Mouse (Mus musculus): Measurements from ENCODE around the gene Bsn. TPM values are rescaled to one million over a fixed set of nuclear protein-coding genes. Genes with fewer than 3 reads are reported as not detected.
"Not testable (repeated sequence)": the region's sequence is repeated elsewhere in the genome, so short reads cannot be mapped to it uniquely, and the experiment has no call there.

Gene Bsn
- polyA plus RNA-seq, 1 experiment, result 3.0 TPM

DNA sequence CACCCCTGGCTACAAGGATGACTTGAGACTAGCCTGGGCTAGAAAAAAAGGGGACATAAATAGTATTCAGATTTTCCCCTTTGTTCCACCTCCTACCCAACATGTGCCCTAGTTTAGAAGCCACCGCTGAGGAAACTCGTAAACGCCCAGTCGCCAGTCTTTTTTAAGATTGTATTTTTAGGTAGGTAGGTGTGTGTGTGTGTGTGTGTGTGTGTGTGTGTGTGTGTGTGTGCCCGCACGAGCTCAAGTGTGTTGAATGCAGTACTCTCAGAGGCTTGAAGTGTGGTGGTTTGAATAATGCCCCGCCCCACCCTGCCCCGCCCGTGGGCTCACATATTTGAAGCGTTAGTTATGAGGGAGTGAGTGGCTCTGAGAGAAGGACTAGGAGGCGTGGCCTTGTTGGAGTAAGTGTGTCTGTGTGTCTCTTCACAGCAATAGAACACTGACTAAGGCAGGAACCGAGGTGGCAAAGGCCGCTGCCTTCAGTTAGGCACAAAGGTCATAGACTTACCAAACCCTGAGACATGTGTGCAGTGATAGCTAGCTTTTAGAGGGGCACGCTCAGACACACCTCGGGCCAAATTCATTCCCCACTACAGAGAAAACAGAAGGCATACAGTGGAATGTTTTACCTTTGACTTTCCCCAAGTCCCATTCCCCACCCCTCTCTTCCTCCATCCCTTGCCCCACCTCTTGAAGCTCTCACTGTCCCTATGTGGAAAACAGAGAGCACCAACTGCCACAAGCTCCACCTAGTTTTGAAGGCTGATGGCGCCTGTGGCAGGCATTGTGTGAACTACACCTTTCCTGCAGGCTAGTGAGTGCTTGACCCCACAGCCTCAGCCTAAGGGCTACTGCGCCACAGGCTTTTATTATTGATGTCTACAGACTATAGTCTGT is 45.6 kb downstream of the Bsn start:
- TF ChIP-seq POLR2A (IDR thresholded peaks at IDR 0.05; ENCODE audit: borderline replicate concordance, low read depth, low read length) (no peak), CTCF (IDR thresholded peaks at IDR 0.05; ENCODE audit: low read depth, low read length) (no peak)
- Histone ChIP-seq H3K4me1 (ENCODE audit: control insufficient read depth, insufficient read depth, low read length) (no peaks in the 10 kb centered on the region), H3K27ac (ENCODE audit: insufficient read depth, low read depth, low read length) (no peak overlapping the region), H3K4me3 (ENCODE audit: insufficient read depth, low read length) (no peak overlapping the region)

DNA sequence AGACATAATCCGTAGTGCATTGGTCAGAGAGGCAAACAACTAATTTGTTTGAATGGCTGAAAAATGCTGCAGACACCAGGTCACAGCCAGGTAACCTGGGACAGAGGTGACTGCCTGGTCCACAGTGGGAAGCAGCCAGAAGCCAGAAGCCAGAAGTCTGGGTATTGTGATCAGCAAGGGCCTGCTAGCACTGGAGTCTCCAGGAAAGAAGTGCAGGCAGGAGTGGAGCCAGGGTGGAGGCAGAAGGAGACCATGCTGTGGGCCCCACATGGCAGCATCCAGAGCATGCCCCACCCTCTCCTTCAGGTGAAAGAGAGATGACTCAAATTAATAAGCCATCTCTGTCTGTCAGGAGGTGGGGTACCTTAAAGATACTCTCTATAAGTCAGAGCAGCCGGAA is 46.7 kb downstream of the Bsn start:
- TF ChIP-seq CTCF (IDR thresholded peaks at IDR 0.05; ENCODE audit: low read depth, low read length), result no peak
- TF ChIP-seq POLR2A (IDR thresholded peaks at IDR 0.05; ENCODE audit: borderline replicate concordance, low read depth, low read length), result no peak
- Histone ChIP-seq H3K27ac (ENCODE audit: insufficient read depth, low read depth, low read length) (no peak overlapping the region), H3K4me1 (ENCODE audit: control insufficient read depth, insufficient read depth, low read length) (no peaks in the 10 kb centered on the region), H3K4me3 (ENCODE audit: insufficient read depth, low read length) (no peak overlapping the region)

DNA sequence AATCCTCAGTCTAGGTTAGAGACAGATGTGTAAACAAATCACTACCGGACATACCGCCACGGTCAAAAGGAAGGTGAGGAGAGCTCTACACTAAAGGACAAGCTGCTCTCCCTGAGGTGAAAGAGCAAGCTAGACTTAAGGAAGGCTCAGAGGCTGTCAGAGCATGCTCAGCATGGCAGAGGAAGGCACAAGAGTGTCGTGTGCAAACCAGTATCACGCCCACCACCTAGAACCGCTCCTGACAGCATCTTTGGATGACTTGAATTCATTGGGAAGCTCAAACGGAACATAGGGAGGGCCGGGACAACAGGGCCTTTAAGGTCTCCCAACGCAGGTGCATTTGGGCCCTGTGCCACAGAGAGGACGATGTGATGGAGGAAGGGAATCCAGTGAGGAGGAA is 48.8 kb downstream of the Bsn start:
- Histone ChIP-seq H3K4me3 (ENCODE audit: insufficient read depth, low read length) (no peak overlapping the region), H3K27ac (ENCODE audit: insufficient read depth, low read depth, low read length) (no peak overlapping the region), H3K4me1 (ENCODE audit: control insufficient read depth, insufficient read depth, low read length) (peaks cover 9% of the 10 kb centered on the region)
- TF ChIP-seq POLR2A (IDR thresholded peaks at IDR 0.05; ENCODE audit: borderline replicate concordance, low read depth, low read length) (no peak), CTCF (IDR thresholded peaks at IDR 0.05; ENCODE audit: low read depth, low read length) (no peak)

DNA sequence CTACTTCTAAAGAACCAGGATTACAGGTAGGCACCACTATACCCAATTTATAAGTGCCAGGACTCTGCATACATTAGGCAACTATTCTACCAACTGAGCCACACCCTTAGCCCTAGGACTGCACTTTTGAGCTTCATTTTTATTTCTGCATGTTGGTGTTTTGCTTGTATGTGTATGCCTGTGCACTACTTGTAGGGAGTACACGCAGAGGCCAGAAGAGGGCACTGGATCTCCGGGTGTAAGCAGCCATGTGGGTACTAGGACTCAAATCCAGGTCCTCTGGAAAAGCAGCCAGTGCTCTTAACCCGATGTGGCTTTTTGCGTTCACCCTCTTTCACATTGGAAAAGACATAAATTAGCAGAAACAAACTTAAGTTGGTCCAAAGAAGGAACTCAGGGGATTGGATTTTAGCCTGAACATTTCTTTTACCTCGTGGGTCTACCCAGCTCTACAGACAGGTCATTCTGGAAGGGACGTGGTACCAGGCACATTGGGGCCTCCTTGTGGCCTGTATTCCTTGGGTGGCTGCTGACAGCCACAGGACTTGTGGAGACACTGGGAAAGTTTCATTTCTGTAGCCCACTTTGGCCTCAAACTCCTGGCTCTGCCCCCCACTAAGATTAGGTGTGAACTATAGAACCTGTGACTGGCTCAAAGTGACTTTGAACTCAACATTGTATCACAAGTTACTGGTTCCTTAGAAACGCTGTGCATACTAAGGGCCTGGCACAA is 50.1 kb downstream of the Bsn start:
- H3K27ac ChIP-seq (ENCODE audit: insufficient read depth, low read depth, low read length), result no peak overlapping the region
- TF ChIP-seq POLR2A (IDR thresholded peaks at IDR 0.05; ENCODE audit: borderline replicate concordance, low read depth, low read length) (no peak), CTCF (IDR thresholded peaks at IDR 0.05; ENCODE audit: low read depth, low read length) (no peak)
- H3K4me1 ChIP-seq (ENCODE audit: control insufficient read depth, insufficient read depth, low read length), result peaks cover 12% of the 10 kb centered on the region
- H3K4me3 ChIP-seq (ENCODE audit: insufficient read depth, low read length), result no peak overlapping the region

DNA sequence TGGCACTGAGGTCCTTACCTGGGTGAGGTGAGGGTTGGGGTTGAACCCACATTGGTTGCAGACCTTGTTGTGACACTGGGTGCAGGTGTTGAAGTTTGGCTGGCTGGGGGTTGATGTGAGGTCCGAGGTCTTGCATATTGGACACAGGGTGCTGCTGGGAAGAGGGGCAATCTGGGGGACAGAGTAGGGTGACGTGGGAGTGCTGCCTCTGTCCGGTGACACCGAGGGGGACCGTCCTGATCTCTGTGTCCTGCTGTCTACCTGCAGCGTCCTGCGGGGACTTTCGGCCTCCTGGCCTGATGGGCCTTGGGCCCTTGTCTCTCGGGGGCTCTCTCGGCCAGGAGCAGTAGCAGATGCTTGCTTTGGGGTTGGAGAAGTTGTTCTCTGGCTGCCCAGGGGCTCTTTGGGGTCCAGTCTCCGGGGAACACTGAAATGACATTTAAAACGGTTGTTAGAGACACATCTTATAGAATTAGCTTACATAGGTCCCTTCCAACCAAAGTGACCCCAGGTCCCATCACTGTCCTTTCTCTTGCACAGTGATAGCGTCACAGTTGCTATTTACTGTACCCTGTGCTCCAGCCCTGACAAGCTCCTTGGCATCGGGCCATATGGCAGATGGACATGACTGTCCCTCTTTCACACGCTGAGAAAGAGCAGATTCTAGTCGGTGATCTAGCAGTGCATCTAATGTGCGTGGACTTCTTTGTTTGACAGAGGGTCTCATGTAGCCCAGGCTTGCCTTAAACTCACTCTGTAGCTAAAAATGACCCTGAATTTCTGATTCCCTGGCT is 50.8 kb downstream of the Bsn start:
- TF ChIP-seq POLR2A (IDR thresholded peaks at IDR 0.05; ENCODE audit: borderline replicate concordance, low read depth, low read length), result no peak
- TF ChIP-seq CTCF (IDR thresholded peaks at IDR 0.05; ENCODE audit: low read depth, low read length), result no peak
- Histone ChIP-seq H3K4me1 (ENCODE audit: control insufficient read depth, insufficient read depth, low read length) (peaks cover 12% of the 10 kb centered on the region), H3K4me3 (ENCODE audit: insufficient read depth, low read length) (no peak overlapping the region), H3K27ac (ENCODE audit: insufficient read depth, low read depth, low read length) (no peak overlapping the region)

DNA sequence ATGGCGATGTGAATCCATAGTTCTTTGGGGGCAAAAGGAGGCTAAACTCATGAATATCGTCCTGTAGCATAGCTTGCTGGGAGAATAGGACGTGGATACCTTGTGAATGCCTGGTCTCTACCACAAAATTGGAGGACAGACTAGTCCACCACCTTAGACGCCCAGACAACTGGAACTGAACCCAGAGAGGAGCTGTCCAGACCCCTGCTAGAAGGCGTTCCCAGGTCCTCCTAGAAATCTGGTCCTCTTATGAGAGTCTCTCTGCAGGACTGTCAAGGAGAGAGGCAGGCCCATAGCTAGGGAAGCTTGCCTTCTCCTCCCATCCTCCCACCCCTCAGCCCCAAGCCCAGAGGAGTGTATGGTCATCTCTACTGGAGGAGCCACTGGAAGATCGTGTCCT is 52.1 kb downstream of the Bsn start:
- no peak overlapping the region for H3K27ac ChIP-seq (ENCODE audit: insufficient read depth, low read depth, low read length)
- peaks cover 15% of the 10 kb centered on the region for H3K4me1 ChIP-seq (ENCODE audit: control insufficient read depth, insufficient read depth, low read length)
- H3K4me3 ChIP-seq (ENCODE audit: insufficient read depth, low read length), result no peak overlapping the region
- no peak for TF ChIP-seq CTCF (IDR thresholded peaks at IDR 0.05; ENCODE audit: low read depth, low read length)
- TF ChIP-seq POLR2A (IDR thresholded peaks at IDR 0.05; ENCODE audit: borderline replicate concordance, low read depth, low read length), result no peak

DNA sequence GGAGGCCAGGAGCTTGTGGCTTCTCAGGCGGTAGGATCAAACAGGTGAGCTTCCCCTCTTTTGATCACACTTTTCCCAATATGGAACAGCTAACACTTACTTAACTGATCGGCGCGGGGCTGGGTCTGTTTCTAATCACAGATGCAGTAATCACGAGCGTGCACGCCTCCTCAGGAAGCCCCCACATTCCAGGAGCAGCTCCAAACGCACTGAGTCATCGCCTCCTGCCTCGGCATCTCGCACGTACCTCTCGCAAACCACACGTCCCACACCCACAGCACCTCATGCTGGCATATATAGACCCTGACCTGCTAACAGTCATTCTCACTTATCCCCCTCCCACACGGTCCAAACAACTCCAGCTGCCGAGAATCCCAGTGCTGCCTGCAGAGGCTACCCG is 52.7 kb downstream of the Bsn start:
- Histone ChIP-seq H3K4me1 (ENCODE audit: control insufficient read depth, insufficient read depth, low read length) (peaks cover 17% of the 10 kb centered on the region), H3K27ac (ENCODE audit: insufficient read depth, low read depth, low read length) (no peak overlapping the region), H3K4me3 (ENCODE audit: insufficient read depth, low read length) (no peak overlapping the region)
- TF ChIP-seq POLR2A (IDR thresholded peaks at IDR 0.05; ENCODE audit: borderline replicate concordance, low read depth, low read length), result no peak
- no peak for TF ChIP-seq CTCF (IDR thresholded peaks at IDR 0.05; ENCODE audit: low read depth, low read length)

DNA sequence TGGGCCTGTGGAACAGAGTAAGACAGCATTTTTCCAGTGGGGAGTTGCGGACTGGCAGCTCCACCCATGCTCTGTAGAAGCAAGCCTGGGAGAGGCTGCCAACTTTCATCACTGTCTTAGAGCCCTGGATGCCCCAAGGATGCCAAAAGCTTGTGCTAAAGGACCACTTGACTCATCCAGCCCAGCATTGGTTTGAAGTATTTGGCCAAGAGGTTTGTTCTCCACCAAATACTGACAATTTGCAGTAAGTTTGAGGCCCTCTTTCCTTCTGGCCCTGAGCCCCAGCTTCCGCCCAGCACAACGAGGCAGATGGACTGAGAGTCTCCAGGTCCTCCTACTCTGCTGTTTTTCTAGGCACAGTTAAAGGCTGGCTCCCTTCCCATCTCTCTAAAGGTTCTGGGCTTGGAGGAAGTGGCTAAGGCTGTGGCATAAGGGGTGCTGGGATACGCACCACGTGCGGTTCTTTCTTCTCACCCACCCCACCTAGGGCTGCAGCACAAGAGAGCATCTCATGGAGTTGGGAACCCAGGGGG is 53.2 kb downstream of the Bsn start:
- H3K4me1 ChIP-seq (ENCODE audit: control insufficient read depth, insufficient read depth, low read length), result peaks cover 17% of the 10 kb centered on the region
- no peak overlapping the region for H3K27ac ChIP-seq (ENCODE audit: insufficient read depth, low read depth, low read length)

DNA sequence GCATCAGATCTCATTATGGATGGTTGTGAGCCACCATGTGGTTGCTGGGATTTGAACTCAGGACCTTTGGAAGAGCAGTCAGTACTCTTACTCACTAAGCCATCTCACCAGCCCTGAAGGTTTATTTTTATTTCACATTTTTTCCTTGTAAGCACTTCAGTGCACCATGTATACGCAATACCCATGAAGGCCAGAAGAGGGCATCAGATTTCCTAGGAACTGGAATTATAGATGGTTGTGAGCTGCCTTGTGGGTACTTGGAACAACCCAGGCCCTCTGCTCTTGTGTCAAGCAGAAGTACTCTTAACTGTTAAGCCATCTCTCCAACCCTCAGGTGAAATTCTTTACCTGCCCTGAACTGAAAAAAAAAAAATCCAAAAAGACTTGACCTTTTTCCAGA is 54.0 kb downstream of the Bsn start:
- TF ChIP-seq CTCF (IDR thresholded peaks at IDR 0.05; ENCODE audit: low read depth, low read length) (no peak), POLR2A (IDR thresholded peaks at IDR 0.05; ENCODE audit: borderline replicate concordance, low read depth, low read length) (no peak)
- H3K4me1 ChIP-seq (ENCODE audit: control insufficient read depth, insufficient read depth, low read length), result peaks cover 17% of the 10 kb centered on the region
- H3K4me3 ChIP-seq (ENCODE audit: insufficient read depth, low read length), result no peak overlapping the region
- H3K27ac ChIP-seq (ENCODE audit: insufficient read depth, low read depth, low read length), result no peak overlapping the region

More for the DNA sequence above, 53.2 kb downstream of the Bsn start:
- TF ChIP-seq CTCF (IDR thresholded peaks at IDR 0.05; ENCODE audit: low read depth, low read length), result no peak
- no peak for TF ChIP-seq POLR2A (IDR thresholded peaks at IDR 0.05; ENCODE audit: borderline replicate concordance, low read depth, low read length)
- no peak overlapping the region for H3K4me3 ChIP-seq (ENCODE audit: insufficient read depth, low read length)

DNA sequence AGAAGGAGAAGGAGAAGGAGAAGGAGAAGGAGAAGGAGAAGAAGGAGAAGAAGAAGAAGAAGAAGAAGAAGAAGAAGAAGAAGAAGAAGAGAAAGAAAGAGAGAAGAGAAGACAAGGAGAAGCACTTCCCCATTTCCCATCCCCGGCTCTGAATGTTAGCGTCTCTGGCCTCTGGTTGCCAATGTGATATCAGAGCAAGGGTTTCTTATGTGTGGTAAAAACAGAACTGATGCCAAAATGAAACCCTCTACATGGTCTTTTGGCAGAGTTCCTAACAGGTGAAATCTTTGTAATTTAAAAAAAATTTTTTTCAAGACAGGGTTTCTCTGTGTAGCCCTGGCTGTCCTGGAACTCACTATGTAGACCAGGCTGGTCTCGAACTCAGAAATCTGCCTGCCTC is 54.5 kb downstream of the Bsn start:
- not testable (repeated sequence) for H3K4me3 ChIP-seq (ENCODE audit: insufficient read depth, low read length); H3K27ac ChIP-seq (ENCODE audit: insufficient read depth, low read depth, low read length)
- peaks cover 17% of the 10 kb centered on the region for H3K4me1 ChIP-seq (ENCODE audit: control insufficient read depth, insufficient read depth, low read length)
